Mouse (Mus musculus) thymus, adult 2 months (tissue): ENCODE measurements at regions not wholly inside any gene's neighbourhood (a gene's known extent, or its start where the extent isn't known, plus 50 kb on each side); places are given as distances from the start of the nearest gene placed in this dataset.

Experiments
- CTCF ChIP-seq: fragments of 200-500 bp; IDR thresholded peaks from 2 replicates; pipeline ENCODE4 v1.5.1; 2012; ENCODE audit warnings: mild to moderate bottlenecking, control low read depth, low read length, moderate library complexity, borderline replicate concordance; ENCODE audit not compliant: control insufficient read depth, poor library complexity, insufficient read depth; ENCODE audit errors: extremely low read depth
- POLR2A ChIP-seq: fragments of 200-500 bp; IDR thresholded peaks from 2 replicates; pipeline ENCODE4 v1.6.1; 2012; ENCODE audit warnings: mild to moderate bottlenecking, low read length, control low read depth, moderate library complexity; ENCODE audit not compliant: control insufficient read depth, poor library complexity, insufficient read depth; ENCODE audit errors: extremely low read depth

DNA sequence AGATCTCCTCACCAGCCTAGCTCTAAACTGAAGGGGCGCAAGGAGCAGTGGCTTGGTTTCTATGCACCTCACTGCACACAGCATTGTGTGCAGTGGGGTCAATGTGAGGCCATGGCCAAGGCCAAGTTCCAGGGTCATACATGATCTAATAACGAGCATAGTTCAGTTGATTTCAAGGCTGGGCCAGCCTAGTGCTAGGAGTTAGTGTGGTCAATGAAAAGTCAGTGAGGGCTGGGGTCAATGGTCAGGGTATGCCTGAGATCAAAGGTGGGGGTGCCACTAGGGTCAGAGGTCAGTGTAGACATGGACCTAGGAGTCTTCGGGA, 219.7 kb downstream of the Tpra1 start:
- TF ChIP-seq POLR2A = no peak
- TF ChIP-seq CTCF = no peak
